Mouse (Mus musculus) induced T-regulatory cell, adult 2 months (primary cell): ENCODE measurements around the gene Fut8.
"Not testable (repeated sequence)": the region's sequence is repeated elsewhere in the genome, so short reads cannot be mapped to it uniquely, and the experiment has no call there.

Source experiments
- DNase-seq: peaks from one replicate; pipeline ENCODE4 v3.0.0-alpha.2; 2012; ENCODE audit warnings: low read depth

The Fut8 gene

DNA sequence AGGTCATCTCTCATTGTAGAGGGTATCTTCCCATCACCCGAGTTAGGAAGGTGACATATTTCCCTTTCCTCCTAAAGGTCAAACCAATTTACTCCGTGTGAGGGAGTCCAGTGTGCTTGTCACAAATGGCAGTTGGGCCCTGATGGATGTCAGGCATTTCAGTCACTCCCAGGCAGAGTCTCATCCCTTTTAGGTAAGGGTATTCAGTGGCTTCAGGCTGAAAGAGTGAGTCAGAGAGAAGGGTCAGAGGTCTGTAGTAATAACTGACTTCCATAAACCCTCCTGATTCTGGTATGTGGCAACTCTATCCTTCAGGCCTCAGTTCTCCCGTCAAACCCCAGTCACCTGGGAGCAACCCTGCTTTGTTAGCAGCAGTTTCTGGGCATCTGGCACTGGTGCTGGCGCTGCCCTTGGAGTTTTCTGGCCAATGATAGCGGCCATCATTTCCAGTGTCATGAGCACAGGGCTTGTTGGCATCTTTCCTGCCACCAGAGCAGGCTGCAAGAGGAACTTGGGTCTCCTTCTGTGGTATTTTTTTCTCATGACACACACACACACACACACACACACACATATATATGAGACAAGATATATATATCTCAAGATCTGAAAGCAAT is 262.6 kb downstream of the Fut8 start:
- no peak for DNase-seq

DNA sequence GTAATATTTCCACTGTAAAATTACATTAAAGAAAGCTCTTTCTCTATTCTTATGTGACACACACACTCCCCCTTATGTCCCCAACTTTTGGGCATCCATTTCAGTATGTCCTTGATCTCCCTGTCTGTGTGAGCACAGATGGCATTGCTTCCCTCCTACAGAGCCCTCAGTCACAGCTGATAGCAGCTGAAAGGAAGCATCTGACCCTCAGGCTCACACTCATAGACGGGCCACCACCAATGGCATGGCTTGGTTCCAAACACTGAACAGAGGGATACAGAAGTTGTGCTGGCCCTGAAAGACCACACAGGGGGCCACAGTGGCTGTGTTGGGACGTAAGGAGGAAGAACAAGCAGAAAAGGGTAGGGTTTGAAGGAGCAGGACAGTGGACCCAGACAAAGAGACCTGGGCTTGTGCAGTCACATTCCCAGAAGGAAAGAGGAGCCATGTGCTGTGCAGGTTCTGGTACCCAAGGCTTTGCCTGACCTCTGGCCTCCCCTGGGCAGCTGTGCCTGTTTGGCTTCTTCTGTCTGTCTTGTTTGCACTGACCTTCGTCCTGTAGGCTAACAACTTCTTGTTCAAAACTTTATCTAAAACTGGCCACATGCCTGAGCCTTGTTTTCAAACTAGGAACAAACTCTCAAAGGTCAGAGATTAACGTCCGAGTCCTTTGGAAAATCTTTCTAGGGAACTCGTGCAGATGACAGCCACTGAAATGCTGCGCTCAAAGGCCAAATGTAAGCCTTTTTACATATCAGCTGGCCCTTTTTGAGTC is 263.7 kb downstream of the Fut8 start:
- no peak for DNase-seq

DNA sequence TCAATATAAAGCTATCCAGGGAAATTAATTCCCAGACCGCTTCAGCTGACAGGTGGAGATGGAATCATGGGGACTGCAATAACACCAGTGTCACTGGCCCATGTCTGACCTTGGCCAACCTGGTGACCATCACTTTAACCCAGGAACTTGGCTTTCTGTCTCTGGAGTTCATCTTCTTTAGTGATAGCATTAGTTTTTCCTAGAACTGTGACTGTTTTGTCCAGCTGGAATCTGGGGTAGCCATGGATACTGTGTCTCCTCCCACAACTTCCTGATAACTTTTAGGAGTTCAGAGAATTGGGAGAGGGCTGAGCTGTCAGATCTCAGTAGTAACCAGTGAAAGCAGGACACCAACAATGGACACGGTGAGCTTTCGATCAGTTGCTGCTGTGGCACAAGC is 264.3 kb downstream of the Fut8 start:
- no peak for DNase-seq

DNA sequence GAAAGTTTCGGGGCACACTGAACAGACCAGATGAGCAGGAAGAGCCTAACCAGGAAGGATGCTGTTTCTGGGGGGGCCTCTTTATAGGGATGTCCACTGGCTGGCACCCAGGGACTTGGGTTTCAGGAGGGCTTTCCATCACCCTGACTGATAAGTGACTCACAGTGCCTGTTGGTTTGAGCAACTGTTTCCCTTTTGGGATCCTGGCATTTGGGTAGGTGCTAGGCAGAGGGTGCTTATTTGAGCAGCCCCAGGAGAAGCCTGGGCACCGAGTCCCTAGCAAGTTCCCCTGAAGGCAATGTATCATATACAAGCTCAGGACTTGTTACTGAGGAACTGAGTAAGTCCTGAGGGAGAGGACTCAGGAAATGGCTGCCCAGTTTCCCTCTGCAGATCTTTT is 267.5 kb downstream of the Fut8 start:
- no peak for DNase-seq

DNA sequence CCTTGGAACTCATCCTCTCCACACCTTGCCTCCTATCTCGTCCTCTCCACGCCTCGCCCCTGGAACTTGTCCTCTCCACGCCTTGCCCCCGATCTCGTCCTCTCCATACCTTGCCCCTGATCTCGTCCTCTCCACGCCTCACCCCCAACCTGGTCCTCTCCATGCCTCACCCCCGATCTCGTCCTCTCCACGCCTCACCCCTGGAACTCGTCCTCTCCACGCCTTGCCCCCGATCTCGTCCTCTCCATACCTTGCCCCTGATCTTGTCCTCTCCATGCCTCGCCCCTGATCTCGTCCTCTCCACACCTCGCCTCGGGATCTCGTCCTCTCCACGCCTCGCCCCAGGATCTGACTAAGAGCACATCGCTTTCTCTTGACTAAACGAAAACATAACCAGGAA is 269.8 kb downstream of the Fut8 start:
- no peak for DNase-seq

DNA sequence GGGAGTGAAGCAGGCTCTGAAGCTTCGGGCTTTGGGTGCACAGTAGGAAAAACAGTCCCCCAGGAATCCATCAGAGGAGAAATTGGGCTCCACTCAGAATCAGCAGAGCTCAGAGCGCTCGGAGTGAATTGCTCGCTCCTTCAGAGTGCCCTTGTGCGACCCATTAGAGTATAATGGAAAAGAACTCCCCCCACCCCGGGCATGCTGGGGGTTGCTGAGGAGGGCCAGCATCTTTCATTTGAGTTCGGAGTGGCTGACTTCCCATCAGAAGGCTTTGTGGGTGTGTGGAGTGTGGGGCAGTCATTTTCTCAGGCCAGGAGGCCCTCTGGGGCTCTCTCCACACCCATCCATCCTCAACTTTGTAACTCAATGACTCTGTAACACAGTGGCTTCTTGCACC is 272.8 kb downstream of the Fut8 start:
- no peak for DNase-seq

DNA sequence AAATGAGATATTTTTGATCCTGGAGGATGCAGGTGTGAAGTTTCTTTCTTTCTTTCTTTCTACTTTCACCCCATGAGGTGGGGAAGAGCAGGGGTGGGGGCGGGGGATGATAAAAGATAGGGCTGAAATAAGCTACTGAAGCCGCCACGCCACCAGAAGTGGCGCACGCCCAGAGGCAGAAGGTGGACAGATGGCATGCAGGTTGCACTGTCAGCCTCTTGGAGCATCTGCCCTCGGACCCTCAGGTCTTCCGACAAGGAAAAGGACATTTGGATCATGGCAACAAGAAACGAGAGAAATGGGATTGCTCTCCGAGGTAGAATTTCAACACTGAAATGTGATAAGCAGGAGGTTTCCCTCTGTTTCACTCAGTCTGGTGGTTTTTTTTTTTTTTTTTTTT is 273.3 kb downstream of the Fut8 start:
- DNase-seq: no peak

DNA sequence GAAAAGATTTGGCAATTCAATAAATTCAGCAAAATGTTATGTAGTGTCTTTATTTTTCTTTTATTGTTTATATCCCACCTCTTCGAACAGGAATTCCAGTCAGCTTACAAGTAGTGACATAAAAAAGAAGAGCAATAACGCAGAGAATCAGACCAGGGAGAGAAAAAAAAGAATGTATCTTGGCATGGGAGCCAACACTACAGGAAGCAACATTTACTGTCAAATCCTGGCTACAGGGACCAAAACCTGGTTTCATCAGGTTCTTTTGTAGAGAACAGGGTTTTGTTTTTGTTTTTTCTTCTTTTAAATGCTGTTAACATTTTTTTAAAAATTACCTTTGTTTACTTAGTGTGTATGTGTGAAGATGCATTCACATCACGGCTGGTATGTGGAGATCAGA is 273.7 kb downstream of the Fut8 start:
- no peak for DNase-seq

DNA sequence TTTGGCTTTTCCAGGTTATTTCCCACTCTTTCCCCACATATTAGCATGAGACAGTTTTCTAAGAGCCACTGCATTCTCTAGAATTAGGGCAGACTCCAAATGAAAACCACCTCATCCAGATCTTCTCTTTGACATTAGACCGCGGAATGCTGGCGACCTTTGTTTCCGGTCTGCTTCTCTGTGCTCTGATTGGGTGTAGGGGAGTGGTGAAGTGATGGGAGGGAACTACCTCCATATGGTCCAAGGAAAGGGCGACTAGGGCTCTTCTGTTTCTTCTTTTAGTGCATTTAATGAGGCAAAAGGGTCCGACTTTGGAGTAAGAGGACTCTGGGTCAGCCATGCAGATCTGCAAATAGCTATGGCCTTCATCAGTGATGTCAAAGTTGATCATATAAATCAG is 278.9 kb downstream of the Fut8 start:
- DNase-seq: no peak

DNA sequence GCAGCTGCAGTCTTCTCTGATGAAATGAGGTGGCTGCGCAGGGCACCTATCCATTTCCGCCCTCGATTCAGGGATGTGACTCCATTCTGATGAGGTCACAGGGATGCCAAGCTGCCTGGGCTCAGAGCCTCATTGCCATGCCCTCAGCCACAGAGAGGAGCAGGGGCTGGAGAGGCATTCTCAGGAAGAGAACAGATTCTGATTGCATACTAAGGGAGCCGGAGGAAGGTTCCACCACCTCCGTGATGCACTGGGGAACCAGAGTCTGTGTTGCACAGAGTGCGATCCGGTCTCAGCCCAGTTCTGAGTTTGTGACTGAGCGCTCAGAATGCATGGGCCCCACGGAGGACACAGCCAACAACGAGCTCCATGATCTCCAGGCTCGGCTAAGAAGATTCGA is 279.8 kb downstream of the Fut8 start:
- no peak for DNase-seq

DNA sequence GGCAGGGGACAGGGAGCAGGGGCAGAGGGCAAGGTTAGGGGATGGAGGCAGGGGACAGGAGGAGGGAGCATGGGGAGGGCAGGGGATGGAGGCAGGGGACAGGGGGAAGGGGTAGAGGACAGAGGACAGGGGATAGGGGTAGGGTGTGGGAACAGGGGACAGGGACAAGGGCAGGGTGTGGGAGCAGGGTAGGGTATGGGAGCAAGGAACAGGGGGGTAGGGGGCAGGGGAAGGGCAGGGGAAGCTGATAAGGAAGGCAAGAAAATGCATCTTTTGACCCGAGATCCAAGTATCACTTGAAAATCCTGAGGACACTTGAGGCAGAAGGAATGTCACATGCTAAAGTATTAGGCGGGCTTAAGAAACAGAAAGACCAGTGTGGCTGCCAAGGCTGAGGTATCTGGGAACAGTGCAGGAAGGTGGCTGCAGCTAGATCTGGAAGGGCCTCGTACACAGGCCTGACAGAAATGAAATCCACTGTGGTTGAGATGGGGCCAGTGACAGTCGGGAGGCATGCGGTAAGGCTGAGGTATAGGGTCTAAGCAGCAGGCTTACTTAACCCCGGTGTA is 281.7 kb downstream of the Fut8 start:
- no peak for DNase-seq

DNA sequence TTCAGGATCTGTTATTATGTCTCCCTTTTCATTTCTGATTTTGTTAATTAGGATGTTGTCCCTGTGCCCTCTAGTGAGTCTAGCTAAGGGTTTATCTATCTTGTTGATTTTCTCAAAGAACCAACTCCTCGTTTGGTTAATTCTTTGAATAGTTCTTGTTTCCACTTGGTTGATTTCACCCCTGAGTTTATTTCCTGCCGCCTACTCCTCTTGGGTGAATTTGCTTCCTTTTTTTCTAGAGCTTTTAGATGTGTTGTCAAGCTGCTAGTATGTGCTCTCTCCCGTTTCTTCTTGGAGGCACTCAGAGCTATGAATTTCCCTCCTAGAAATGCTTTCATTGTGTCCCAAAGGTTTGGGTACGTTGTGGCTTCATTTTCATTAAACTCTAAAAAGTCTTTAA is 286.1 kb downstream of the Fut8 start:
- DNase-seq: not testable (repeated sequence)
